Mouse (Mus musculus): ENCODE data around the gene Lmtk2.

Gene Lmtk2

DNA sequence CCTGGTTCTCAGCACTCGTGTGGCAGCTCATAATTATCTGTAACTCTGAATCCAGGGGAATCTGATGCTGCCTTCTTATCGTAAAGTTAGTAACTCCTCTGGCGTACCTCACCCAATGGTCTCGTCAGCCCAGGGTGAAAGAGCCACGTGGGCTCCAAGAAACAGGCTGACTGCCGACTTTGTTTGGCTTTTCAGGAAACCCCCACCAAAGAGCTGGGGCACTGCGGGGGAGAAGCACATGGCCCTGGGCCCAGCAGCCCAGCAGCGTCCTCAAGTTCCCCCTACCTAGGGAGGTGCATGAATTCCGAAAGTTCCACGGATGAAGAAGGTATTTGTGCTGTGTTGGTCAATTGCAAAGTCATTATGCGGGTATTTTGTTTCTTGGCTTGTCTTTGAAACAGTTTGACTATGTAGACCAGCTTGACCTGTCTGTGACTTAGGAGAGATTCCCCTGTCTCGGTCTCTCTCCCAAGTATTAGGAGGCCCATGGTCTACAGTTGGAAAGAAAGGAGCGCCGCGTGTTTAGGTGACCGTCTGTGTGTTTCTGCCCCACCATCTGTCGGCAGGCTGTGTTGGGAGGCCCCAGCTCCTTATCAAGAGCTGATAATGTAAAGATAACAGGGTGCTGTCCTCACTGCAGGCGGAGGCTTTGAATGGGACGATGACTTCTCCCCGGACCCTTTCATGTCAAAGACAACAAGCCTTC, 82.5 kb downstream of the Lmtk2 start:
- DNase-seq: no peak

DNA sequence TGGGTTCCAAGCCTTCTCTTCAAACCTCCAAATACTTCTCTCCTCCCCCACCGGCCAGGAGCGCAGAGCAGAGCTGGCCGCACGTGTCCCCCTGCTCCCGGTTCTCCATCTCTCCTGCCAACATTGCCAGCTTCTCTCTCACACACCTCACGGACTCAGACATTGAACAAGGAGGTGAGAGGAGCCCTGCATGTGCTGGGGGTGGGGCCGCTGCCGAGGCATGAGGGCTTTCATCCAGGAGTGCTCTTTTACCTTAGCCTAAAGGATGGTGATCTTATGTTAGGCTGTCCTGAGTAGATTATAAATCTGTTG, 83.0 kb downstream of the Lmtk2 start:
- no peak for DNase-seq

GRCm38 (mm10) chr5:144183647-144184335, 83.6 kb downstream of the Lmtk2 start:
- peak; percentile 48 to 50 for DNase-seq

GRCm38 (mm10) chr5:144184350-144185045, 84.3 kb downstream of the Lmtk2 start:
- DNase-seq: peak; percentile 32 to 35

DNA sequence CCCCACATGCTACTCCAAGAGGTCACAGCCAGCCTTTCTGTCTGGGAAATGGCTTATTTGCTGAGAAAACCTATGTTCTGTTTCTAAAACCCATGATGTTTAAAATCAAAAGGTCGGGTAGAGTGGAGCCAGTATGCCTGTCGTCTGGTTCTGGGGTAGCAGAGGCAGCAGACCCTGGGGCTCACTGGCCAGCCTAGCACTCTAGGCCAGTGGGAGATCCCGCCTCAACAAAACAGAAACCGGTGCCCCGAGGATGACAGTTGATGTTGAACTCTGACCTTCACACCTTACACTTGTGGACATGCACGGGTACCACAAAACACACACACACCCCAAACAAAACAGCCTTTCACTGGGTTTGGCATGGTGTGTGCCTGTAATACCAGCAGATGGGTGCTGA, 88.2 kb downstream of the Lmtk2 start:
- DNase-seq: no peak

DNA sequence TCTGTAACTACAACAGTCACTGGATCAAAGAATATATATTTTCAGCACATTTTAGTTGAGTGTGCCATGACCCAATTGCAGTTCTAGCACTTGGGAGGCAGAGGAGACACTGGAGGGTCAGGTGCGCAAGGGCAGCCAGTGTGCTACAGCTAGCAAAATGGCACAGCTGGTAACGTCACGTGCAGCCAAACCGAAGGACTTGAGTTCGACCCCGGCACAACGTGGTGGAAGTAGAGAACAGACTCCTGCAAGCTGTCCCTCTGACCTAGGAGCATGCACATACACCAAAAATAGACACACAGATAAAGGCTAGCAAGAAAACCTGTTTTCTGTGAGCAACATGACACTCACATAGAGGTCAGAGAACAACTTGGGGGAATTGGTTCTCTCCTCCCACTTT, 89.1 kb downstream of the Lmtk2 start:
- DNase-seq: no peak

- DNase-seq: peak; percentile 78 to 79
Measured at GRCm38 (mm10) chr5:144189950-144190583, 89.8 kb downstream of the Lmtk2 start, which contains the start of gene Bhlha15. Bhlha15 (plus strand) TSS chr5:144190286.

DNA sequence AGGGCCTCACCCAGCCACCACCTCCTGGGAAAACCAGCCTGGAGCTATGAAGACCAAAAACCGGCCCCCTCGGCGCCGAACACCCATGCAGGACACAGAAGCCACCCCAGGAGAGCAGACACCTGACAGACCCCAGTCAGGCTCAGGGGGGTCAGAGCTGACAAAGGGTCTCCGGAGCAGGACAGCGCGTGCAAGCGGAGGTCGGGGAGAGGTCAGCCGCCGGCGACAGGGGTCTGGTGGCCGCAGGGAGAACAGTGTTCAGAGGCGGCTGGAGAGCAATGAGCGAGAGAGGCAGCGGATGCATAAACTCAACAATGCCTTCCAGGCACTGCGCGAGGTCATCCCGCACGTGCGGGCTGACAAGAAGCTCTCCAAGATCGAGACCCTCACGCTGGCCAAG, 90.8 kb downstream of the Lmtk2 start:
- no peak for DNase-seq

DNA sequence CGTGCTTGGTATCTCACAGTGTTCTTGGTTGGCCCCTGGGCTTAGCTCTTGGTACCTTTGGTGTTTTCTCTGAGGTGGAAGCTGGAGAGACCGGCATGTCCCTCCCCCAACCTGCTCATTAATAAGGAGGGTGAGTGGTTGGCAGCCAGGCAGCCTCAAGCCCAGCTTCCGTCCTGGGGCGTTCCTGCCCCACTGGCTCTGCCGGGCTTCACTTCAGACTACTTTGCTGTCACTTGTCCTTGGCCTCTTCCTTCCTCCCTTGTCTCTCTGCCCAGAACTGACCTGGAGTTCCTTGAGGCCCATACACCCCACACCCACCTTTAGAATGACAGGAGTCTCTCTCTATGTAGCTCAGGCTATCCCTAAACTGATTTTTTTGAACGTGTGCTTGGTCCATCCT, 92.4 kb downstream of the Lmtk2 start:
- no peak for DNase-seq

DNA sequence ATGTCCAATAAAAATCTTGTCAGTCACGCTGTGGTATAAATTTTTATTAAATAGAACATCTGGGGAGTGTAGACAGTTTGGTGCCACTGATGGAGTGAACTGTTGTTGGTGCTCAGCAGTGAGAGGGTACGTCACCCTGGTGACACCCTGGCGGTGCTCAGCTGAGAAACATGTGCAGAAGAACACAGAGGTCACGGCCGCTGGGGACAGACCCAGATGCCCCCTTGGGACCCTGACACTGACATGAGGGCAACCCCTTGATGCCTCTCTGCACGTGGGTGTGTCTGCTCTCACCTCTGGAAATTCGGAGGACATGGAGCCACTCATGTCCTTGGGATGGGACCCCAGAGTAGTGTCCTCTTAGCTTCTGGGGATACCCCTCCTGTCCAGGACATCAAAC, 94.2 kb downstream of the Lmtk2 start:
- DNase-seq: peak; percentile 65 to 69

GRCm38 (mm10) chr5:144195567-144195966, 95.3 kb downstream of the Lmtk2 start:
- no peak for DNase-seq

GRCm38 (mm10) chr5:144200616-144201015, 100.4 kb downstream of the Lmtk2 start:
- DNase-seq: no peak

- DNase-seq: peak; percentile 36 to 37
Measured at GRCm38 (mm10) chr5:144202430-144202829, 102.2 kb downstream of the Lmtk2 start.

- no peak for DNase-seq
Measured at GRCm38 (mm10) chr5:144203398-144203959, 103.2 kb downstream of the Lmtk2 start.

DNA sequence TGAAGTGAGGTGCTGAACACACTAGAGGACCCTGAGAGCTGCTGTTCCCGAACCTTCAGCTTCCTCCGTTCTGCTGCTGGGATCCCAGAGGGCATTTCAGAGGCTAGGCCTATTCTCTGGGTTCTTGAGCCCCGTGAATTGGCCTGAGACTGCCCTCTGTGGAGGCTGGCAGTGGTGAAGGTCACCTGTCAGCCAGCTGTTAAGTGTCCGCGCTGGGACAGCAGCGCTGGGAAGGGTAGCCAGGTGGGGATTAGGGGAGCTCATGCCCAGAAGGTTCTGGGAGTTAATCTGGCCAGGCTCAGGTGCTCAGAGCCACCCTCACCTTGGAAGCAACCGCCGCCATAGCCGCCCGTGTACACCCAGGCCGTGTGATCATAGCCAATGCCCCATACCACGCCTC, 104.1 kb downstream of the Lmtk2 start:
- no peak for DNase-seq

DNA sequence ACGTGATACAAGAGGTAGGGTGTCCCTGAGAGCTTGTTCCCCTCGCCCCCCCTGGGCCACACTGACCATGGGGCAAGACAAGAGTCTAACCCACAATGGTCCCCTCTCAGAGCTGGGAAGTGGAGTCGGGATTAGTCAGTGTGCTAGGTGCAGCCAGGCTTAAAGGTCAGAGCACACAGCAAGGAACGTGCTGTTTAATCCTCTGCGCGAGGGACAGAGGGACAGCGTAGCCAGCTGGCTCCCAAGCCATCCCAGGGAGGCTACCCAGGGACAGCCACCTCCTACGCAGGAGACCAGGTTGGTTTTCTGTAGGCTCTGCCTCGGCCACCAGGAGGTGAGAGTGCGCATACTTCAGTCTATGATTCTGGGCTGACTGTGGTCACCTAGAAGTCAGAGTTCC, 104.7 kb downstream of the Lmtk2 start:
- DNase-seq: no peak

DNA sequence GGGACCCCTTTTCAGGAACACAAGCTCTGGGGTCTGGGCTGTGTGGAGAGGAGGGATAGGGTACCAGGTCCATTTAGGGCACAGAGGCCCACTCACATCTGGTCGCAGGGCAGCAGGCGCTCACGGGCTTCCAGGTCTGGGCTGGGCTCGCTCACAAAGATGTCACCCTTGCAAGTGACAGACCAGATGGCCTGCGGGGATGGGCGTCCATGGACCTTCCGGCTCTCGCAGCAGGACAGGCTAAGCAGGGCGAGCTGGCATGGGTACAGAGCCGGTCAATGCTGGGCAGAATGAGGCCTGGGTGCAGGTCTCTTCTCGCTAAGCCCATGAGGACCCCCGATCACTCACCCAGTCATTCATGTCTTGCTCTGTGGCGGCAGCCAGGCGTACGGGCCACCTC, 105.8 kb downstream of the Lmtk2 start:
- DNase-seq: no peak

DNA sequence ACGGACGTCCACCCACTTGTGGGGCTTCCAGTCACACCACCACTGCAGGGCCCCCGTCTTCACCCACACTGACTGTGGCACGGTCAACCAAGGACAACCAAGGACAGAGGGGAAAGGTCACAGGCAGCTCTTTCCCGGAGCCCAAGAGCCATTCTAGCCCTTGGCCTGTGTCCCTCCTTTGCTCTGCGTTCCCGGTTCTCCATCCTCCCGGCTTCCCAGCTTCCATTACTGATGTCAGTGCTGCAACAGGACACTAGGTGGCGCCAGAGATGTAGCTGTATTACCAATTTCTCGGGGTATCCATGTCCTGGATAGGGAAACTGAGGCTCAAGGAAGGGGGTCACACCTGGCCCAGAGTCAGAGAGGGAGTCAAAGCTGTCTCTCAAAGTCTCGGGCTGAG, 107.2 kb downstream of the Lmtk2 start:
- peak; percentile 55 to 61 for DNase-seq

DNA sequence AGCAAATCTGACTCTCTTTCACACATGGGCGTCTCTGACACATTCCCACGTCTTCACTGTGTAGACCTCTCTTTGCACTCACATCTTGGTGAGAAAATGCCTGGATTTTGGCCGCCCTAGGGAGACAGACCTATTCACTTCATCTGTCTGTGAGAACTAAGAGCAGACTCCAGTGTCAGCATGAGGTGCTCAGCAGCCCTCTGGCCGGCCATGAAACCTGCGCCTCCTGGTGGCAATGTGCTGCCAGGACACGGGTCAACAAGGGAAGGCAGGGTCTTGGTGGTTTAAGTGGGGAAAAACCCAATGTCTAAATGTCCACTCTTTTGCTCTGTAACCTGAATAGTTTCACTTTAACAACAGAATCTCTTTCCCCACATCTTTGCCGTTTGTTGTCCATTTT, 114.2 kb downstream of the Lmtk2 start:
- DNase-seq: peak; percentile 79 to 81

- DNase-seq: no peak
Measured at GRCm38 (mm10) chr5:144215992-144216391, 115.8 kb downstream of the Lmtk2 start.

- DNase-seq: no peak
Measured at GRCm38 (mm10) chr5:144218061-144218460, 117.8 kb downstream of the Lmtk2 start.

DNA sequence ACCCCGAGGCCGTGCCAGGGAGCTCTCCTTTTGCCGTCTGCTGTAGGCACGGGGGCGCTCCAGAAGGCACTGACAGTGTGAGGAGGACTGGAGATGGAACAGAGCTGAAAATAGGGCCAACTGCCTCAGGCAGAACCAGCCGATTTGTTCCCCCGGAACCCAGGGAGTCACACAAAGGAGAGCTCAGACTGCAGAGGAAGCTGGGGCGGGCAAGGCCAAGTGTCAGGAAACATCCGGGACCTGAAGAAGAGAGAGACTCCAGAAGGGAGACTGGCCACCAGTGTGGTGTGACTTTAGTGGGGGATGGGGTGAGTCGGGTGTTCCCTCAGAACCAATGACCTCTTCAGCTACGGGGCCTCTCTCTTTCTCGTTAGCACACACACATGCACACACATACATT, 119.1 kb downstream of the Lmtk2 start:
- DNase-seq: no peak

DNA sequence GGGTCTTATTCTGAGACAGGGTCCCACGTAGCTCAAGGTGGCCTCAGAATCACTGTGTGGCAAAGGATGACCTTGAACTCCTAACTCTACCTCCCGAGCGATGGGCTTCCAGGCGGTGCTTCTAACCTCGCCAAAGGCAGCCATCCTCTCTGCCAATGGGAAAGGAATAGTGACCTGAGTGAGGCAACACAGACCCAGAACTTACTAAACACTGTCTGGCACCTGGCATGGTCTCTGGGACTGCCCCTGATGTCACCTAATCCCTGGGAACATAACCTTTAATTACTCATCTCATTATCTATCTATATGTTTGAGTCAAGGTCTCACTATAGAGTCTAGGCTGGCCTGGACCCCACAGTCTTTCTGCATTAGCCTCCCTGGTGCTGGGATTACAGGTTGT, 119.7 kb downstream of the Lmtk2 start:
- DNase-seq: no peak

All from B cell, adult 2 months (primary cell).